Mouse (Mus musculus) layer of hippocampus, adult 9-10 months (tissue): Measurements from ENCODE around the gene Gm12184.
A peak's percentile ranks its signal among the peaks of the same experiment; 100 is the strongest.
"Not testable (repeated sequence)": the region's sequence is repeated elsewhere in the genome, so short reads cannot be mapped to it uniquely, and the experiment has no call there.

ENCODE experiments used
- DNase-seq: peaks from one replicate; pipeline ENCODE4 v3.0.0; 2022; ENCODE audit warnings: low spot score

The Gm12184 gene

GRCm38 (mm10) chr11:48825979-48826751 lies at the start of gene Gm12184, which contains the start of gene Trim7:
Gene Gm12184, minus strand, starts transcription at chr11:48826655.
Gene Trim7, plus strand, starts transcription at chr11:48826140.
- DNase-seq = not testable (repeated sequence)

- not testable (repeated sequence) for DNase-seq
These were observed 48.9 kb upstream of the Gm12184 start for GRCm38 (mm10) chr11:48875343-48875837.

GRCm38 (mm10) chr11:48874465-48874864 lies 48.0 kb upstream of the Gm12184 start:
- DNase-seq = no peak

- DNase-seq = no peak
These were observed 47.3 kb upstream of the Gm12184 start for GRCm38 (mm10) chr11:48873591-48874290.

- DNase-seq = no peak
These were observed 46.3 kb upstream of the Gm12184 start for GRCm38 (mm10) chr11:48872695-48873300.

- DNase-seq = no peak
These were observed 45.5 kb upstream of the Gm12184 start for GRCm38 (mm10) chr11:48871817-48872541.

- DNase-seq = no peak
These were observed 44.8 kb upstream of the Gm12184 start, which contains the start of gene Irgm1 for GRCm38 (mm10) chr11:48871201-48871772. Gene Irgm1, minus strand, starts transcription at chr11:48871683.

GRCm38 (mm10) chr11:48870781-48871180 lies 44.3 kb upstream of the Gm12184 start:
- DNase-seq = no peak

GRCm38 (mm10) chr11:48869380-48870110 lies 43.1 kb upstream of the Gm12184 start:
- DNase-seq = no peak

GRCm38 (mm10) chr11:48866481-48866880 lies 40.0 kb upstream of the Gm12184 start:
- no peak for DNase-seq

- no peak for DNase-seq
These were observed 37.4 kb upstream of the Gm12184 start for GRCm38 (mm10) chr11:48863808-48864207.

- DNase-seq = no peak
These were observed 36.4 kb upstream of the Gm12184 start for GRCm38 (mm10) chr11:48862784-48863319.

GRCm38 (mm10) chr11:48859014-48859413 lies 32.6 kb upstream of the Gm12184 start:
- no peak for DNase-seq

- DNase-seq = peak; percentile 97
These were observed 27.2 kb upstream of the Gm12184 start for GRCm38 (mm10) chr11:48853474-48854180.

GRCm38 (mm10) chr11:48852624-48853473 lies 26.4 kb upstream of the Gm12184 start:
- DNase-seq = no peak

GRCm38 (mm10) chr11:48852190-48852589 lies 25.7 kb upstream of the Gm12184 start:
- no peak for DNase-seq

GRCm38 (mm10) chr11:48851270-48851995 lies 25.0 kb upstream of the Gm12184 start:
- DNase-seq = no peak

GRCm38 (mm10) chr11:48850240-48850639 lies 23.8 kb upstream of the Gm12184 start:
- no peak for DNase-seq
